Mouse (Mus musculus) heart, embryonic 16.5 days (tissue): ENCODE measurements around the gene Gm20388. TPM values are rescaled to one million over a fixed set of nuclear protein-coding genes. Genes with fewer than 3 reads are reported as not detected.

ENCODE experiments used
- ATAC-seq: fragments of 200-750 bp; cut with Nextera tagmentation; replicated peaks from 2 replicates; pipeline ENCODE4 v1.8.0; 2017; ENCODE audit warnings: moderate number of reproducible peaks; ENCODE audit not compliant: insufficient read depth, low FRiP score; ENCODE audit errors: extremely low read depth
- H3K27ac ChIP-seq: fragments of 300-500 bp; sonication (generic); 2 replicates; pipeline ENCODE4 v1.5.1; 2014; ENCODE audit warnings: mild to moderate bottlenecking, low read length, control low read depth, moderate library complexity
- H3K27me3 ChIP-seq: fragments of 300-500 bp; sonication (generic); 2 replicates; pipeline ENCODE4 v1.6.1; 2014; ENCODE audit warnings: low read length, mixed read lengths; ENCODE audit not compliant: control insufficient read depth, insufficient read depth
- H3K36me3 ChIP-seq: fragments of 300-500 bp; sonication (generic); 2 replicates; pipeline ENCODE4 v1.6.1; 2014; ENCODE audit not compliant: control insufficient read depth, insufficient read depth
- H3K4me1 ChIP-seq: fragments of 300-500 bp; sonication (generic); 2 replicates; pipeline ENCODE4 v1.6.1; 2014; ENCODE audit warnings: low read length, mixed read lengths; ENCODE audit not compliant: control insufficient read depth, insufficient read depth
- H3K4me2 ChIP-seq: fragments of 300-500 bp; sonication (generic); 2 replicates; pipeline ENCODE4 v1.6.1; 2014; ENCODE audit warnings: low read depth, mild to moderate bottlenecking, control low read depth, low read length
- H3K4me3 ChIP-seq: fragments of 300-500 bp; sonication (generic); 2 replicates; pipeline ENCODE4 v1.5.1; 2014; ENCODE audit warnings: mild to moderate bottlenecking, control low read depth, low read length
- H3K9ac ChIP-seq: fragments of 300-500 bp; sonication (generic); 2 replicates; pipeline ENCODE4 v1.6.1; 2014; ENCODE audit warnings: low read length, control low read depth
- H3K9me3 ChIP-seq: fragments of 300-500 bp; sonication (generic); replicated peaks from 2 replicates; pipeline ENCODE4 v1.6.1; 2016; ENCODE audit warnings: low read length; ENCODE audit not compliant: control insufficient read depth
- WGBS: fragments of 180-500 bp; shearing (Covaris S2); extraction: QIAGEN DNeasy Blood & Tissue Kit; methylation state at CpG from one replicate; pipeline ENCODE4 v1.1.7; 2014; 5-methylcytosine and 5-hydroxymethylcytosine counted together
- polyA plus RNA-seq: library from polyadenylated mRNA; unstranded; fragments of >200 nt; fragmentation: Nextera tagmentation; extraction: Ambion mirVana; gene quantifications from 2 replicates; pipeline ENCODE4 v1.2.1, GENCODE M21; 2015

Gm20388 gene
- polyA plus RNA-seq, 1 experiment from 2014 or later = 4.5 TPM

GRCm38 (mm10) chr8:122702957-122703356 is 2792.3 kb downstream of the Gm20388 start:
- Histone ChIP-seq H3K4me2 (no peak overlapping the region), H3K27ac (no peak overlapping the region), H3K9me3 (no peaks in the 10 kb centered on the region), H3K36me3 (no peaks in the 10 kb centered on the region), H3K27me3 (no peaks in the 10 kb centered on the region; the same call in 1 of the 2 replicates), H3K4me1 (0 out of 2 replicates have a peak, but pooled peaks cover 3% of the 10 kb centered on the region), H3K4me3 (no peak overlapping the region), H3K9ac (no peak overlapping the region)
- ATAC-seq = no peak
- WGBS = 79% methylated on average over 6 of the region's 6 CpGs

- ATAC-seq = no peak
- H3K4me3 ChIP-seq = no peak overlapping the region
- no peaks in the 10 kb centered on the region for H3K36me3 ChIP-seq
- 0 out of 2 replicates have a peak, but pooled peaks cover 3% of the 10 kb centered on the region for H3K4me1 ChIP-seq
- no peaks in the 10 kb centered on the region; the same call in 1 of the 2 replicates for H3K27me3 ChIP-seq
- WGBS = 84% methylated on average over 3 of the region's 3 CpGs
- no peaks in the 10 kb centered on the region for H3K9me3 ChIP-seq
- H3K4me2 ChIP-seq = no peak overlapping the region
- no peak overlapping the region for H3K27ac ChIP-seq
- H3K9ac ChIP-seq = no peak overlapping the region
These were observed 2794.0 kb downstream of the Gm20388 start for GRCm38 (mm10) chr8:122704612-122705011.

GRCm38 (mm10) chr8:122705901-122706561 is 2795.4 kb downstream of the Gm20388 start:
- 0 out of 2 replicates have a peak, but pooled peaks cover 3% of the 10 kb centered on the region for H3K4me1 ChIP-seq
- WGBS = 48% methylated on average over 12 of the region's 12 CpGs
- H3K9me3 ChIP-seq = no peaks in the 10 kb centered on the region
- no peaks in the 10 kb centered on the region; the same call in 1 of the 2 replicates for H3K27me3 ChIP-seq
- ATAC-seq = no peak
- no peak overlapping the region for H3K9ac ChIP-seq
- peak overlapping the region; percentile 30; the same call in 1 of the 2 replicates for H3K27ac ChIP-seq
- no peaks in the 10 kb centered on the region for H3K36me3 ChIP-seq
- H3K4me2 ChIP-seq = no peak overlapping the region
- no peak overlapping the region for H3K4me3 ChIP-seq

- no peak overlapping the region for H3K9ac ChIP-seq
- no peak overlapping the region for H3K27ac ChIP-seq
- H3K4me2 ChIP-seq = no peak overlapping the region
- H3K9me3 ChIP-seq = no peaks in the 10 kb centered on the region
- H3K4me3 ChIP-seq = no peak overlapping the region
- no peaks in the 10 kb centered on the region for H3K27me3 ChIP-seq
- peaks cover 5% of the 10 kb centered on the region; the same call in 1 of the 2 replicates for H3K4me1 ChIP-seq
- no peaks in the 10 kb centered on the region for H3K36me3 ChIP-seq
- ATAC-seq = no peak
- 44% methylated on average over 4 of the region's 4 CpGs for WGBS
These were observed 2796.5 kb downstream of the Gm20388 start for GRCm38 (mm10) chr8:122707184-122707583.

- H3K4me1 ChIP-seq = peaks cover 5% of the 10 kb centered on the region; the same call in 1 of the 2 replicates
- no peaks in the 10 kb centered on the region for H3K36me3 ChIP-seq
- ATAC-seq = no peak
- H3K27me3 ChIP-seq = no peaks in the 10 kb centered on the region
- no peak overlapping the region for H3K27ac ChIP-seq
- WGBS = 52% methylated on average over 26 of the region's 26 CpGs
- H3K4me2 ChIP-seq = no peak overlapping the region
- no peak overlapping the region for H3K4me3 ChIP-seq
- no peaks in the 10 kb centered on the region for H3K9me3 ChIP-seq
- H3K9ac ChIP-seq = no peak overlapping the region
These were observed 2798.9 kb downstream of the Gm20388 start for GRCm38 (mm10) chr8:122709340-122710111.

GRCm38 (mm10) chr8:122711480-122711879 is 2800.8 kb downstream of the Gm20388 start:
- Histone ChIP-seq H3K27ac (peak overlapping the region; percentile 49; the same call in 1 of the 2 replicates), H3K27me3 (no peaks in the 10 kb centered on the region), H3K36me3 (no peaks in the 10 kb centered on the region), H3K4me2 (no peak overlapping the region), H3K9ac (no peak overlapping the region), H3K9me3 (no peaks in the 10 kb centered on the region), H3K4me3 (no peak overlapping the region), H3K4me1 (peaks cover 2% of the 10 kb centered on the region; the same call in 1 of the 2 replicates)
- 74% methylated on average over 3 of the region's 3 CpGs for WGBS
- ATAC-seq = no peak

- Histone ChIP-seq H3K4me2 (no peak overlapping the region), H3K9ac (no peak overlapping the region), H3K27ac (peak overlapping the region; percentile 49; the same call in 1 of the 2 replicates), H3K27me3 (peaks cover 2% of the 10 kb centered on the region; the same call in 1 of the 2 replicates), H3K36me3 (no peaks in the 10 kb centered on the region), H3K9me3 (no peaks in the 10 kb centered on the region), H3K4me1 (peaks cover 2% of the 10 kb centered on the region; the same call in 1 of the 2 replicates), H3K4me3 (no peak overlapping the region)
- 27% methylated on average over 11 of the region's 11 CpGs for WGBS
- peak; percentile 66 for ATAC-seq
These were observed 2801.3 kb downstream of the Gm20388 start for GRCm38 (mm10) chr8:122711891-122712365.

- H3K9ac ChIP-seq = no peak overlapping the region
- H3K27ac ChIP-seq = no peak overlapping the region; the same call in 1 of the 2 replicates
- H3K4me1 ChIP-seq = peaks cover 2% of the 10 kb centered on the region; the same call in 1 of the 2 replicates
- no peaks in the 10 kb centered on the region for H3K36me3 ChIP-seq
- ATAC-seq = no peak; the same call in 1 of the 2 replicates
- H3K9me3 ChIP-seq = no peaks in the 10 kb centered on the region
- peaks cover 4% of the 10 kb centered on the region for H3K27me3 ChIP-seq
- WGBS = 71% methylated on average over 12 of the region's 12 CpGs
- H3K4me3 ChIP-seq = no peak overlapping the region
- H3K4me2 ChIP-seq = no peak overlapping the region
These were observed 2801.9 kb downstream of the Gm20388 start for GRCm38 (mm10) chr8:122712411-122713156.
